Mouse (Mus musculus): ENCODE results near the gene Mdga2. TPM values are rescaled to one million over a fixed set of nuclear protein-coding genes. Genes with fewer than 3 reads are reported as not detected.

Gene Mdga2
- polyA plus RNA-seq, 1 experiment from 2014 or later = 8.3 TPM

GRCm38 (mm10) chr12:66591617-66592230 lies 630.6 kb downstream of the Mdga2 start:
- WGBS = 22% methylated on average over 1 of the region's 1 CpGs

DNA sequence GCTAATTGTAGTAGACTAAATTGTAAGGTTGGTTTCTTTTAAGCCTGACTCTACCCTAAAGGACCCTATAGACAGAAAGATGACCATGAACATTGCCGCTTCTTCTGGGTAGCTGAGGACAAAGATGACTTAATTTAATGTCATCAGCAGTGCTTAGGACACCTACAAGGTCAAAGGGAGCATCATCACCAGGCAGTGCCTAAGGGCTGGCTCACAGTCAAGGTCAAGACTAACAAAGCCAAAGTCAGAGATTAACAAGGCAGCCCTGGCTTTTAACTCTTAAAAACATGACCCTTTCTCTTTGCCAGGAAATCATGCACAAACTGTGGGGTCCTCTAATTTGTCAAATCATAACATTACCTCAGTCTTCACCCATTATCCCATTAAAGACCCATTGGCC lies 657.0 kb downstream of the Mdga2 start:
- Histone ChIP-seq H3K4me2 (no peak overlapping the region), H3K9me3 (replicated peaks) (no peaks in the 10 kb centered on the region), H3K4me3 (no peak overlapping the region), H3K9ac (no peak overlapping the region), H3K27ac (no peak overlapping the region), H3K36me3 (ENCODE audit: poor library complexity, severe bottlenecking) (no peaks in the 10 kb centered on the region), H3K4me1 (no peaks in the 10 kb centered on the region), H3K27me3 (no peaks in the 10 kb centered on the region)
- WGBS = 96% methylated on average over 1 of the region's 1 CpGs
- ATAC-seq = no peak

More at GRCm38 (mm10) chr12:66591617-66592230, 630.6 kb downstream of the Mdga2 start:
- Histone ChIP-seq H3K27ac (no peak overlapping the region), H3K27me3 (no peaks in the 10 kb centered on the region), H3K36me3 (ENCODE audit: poor library complexity, severe bottlenecking) (no peaks in the 10 kb centered on the region), H3K4me2 (no peak overlapping the region), H3K4me1 (peaks cover 7% of the 10 kb centered on the region), H3K9ac (no peak overlapping the region), H3K4me3 (no peak overlapping the region), H3K9me3 (replicated peaks) (no peaks in the 10 kb centered on the region)
- peak; percentile 65 for ATAC-seq

DNA sequence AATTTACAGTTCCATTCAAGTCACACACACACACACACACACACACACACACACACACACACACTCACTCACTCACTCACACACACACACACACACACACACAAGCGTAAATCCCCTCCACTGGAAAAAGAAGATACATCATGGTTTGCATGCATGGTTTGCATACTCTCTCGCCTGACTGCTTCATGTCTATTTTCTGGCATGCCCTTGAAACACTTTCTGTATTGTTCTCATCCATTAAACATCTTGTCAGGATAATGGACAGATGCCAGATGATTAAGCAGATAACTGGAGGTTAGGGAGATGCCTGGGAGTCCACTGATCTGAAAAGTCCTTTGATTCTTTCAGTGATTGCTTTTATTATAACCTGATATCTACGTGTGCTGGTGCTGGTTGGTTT lies 665.5 kb downstream of the Mdga2 start:
- Histone ChIP-seq H3K36me3 (ENCODE audit: poor library complexity, severe bottlenecking) (no peaks in the 10 kb centered on the region), H3K27ac (no peak overlapping the region), H3K27me3 (no peaks in the 10 kb centered on the region), H3K4me1 (no peaks in the 10 kb centered on the region), H3K9ac (no peak overlapping the region), H3K4me2 (no peak overlapping the region), H3K4me3 (no peak overlapping the region), H3K9me3 (replicated peaks) (no peaks in the 10 kb centered on the region)
- WGBS = 42% methylated on average over 3 of the region's 3 CpGs
- peak; percentile 60 for ATAC-seq

DNA sequence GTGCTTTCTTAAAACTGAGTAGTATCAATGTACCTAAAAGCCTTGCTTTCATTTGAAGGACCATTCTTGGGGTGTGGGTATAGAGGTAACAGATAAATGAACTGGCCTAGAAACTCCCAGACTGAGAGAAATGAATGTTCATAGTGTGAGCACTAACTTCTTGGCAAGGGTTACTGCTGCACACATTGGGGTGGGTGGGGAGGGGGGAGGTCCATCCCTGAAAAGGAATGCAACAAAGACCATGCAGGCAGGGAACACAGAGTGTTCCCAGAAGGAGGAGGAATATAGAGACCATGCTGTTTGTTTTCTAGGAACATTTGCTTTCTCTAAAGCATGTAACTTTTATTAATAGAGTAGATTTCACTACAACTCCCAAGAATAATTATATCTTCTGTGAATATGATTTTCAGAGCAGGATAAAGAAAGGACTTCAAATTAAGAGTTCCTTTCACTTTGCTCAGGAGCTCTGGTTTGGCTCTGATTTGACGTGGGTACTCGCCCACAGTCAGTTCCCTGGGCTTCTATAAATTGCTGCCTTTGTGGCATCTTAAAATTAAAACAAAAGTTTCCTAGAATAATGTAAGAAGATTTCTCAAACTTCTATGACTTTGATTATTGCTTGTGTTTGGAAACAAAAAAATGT lies 666.0 kb downstream of the Mdga2 start:
- Histone ChIP-seq H3K27ac (no peak overlapping the region), H3K36me3 (ENCODE audit: poor library complexity, severe bottlenecking) (no peaks in the 10 kb centered on the region), H3K4me2 (no peak overlapping the region), H3K4me3 (no peak overlapping the region), H3K4me1 (no peaks in the 10 kb centered on the region), H3K9ac (no peak overlapping the region), H3K9me3 (replicated peaks) (no peaks in the 10 kb centered on the region), H3K27me3 (no peaks in the 10 kb centered on the region)
- peak; percentile 75; the same call in 1 of the 2 replicates for ATAC-seq
- WGBS = 46% methylated on average over 2 of the region's 2 CpGs

DNA sequence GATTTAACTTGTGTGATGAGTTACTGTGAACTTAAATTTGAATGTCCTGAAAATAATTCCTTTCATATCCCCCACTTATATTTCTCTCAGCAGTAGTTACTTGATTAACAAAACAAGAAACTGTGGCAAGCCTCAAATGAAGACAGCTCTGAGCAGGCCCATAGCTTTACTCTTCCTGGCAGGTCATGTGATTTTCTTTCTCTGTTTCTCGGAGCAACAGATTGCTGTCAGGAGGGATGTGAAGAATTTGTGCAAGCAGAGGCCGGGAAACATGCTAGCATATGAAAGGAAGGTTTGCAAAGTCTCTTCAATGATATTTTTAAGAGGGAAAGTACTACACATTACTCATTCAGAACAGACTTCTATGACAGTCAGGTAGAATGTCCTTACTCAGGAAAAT lies 697.4 kb downstream of the Mdga2 start:
- no peak; the same call in 1 of the 2 replicates for ATAC-seq
- H3K27ac ChIP-seq = no peak overlapping the region
- no peaks in the 10 kb centered on the region for H3K36me3 ChIP-seq (ENCODE audit: poor library complexity, severe bottlenecking)
- WGBS = 22% methylated on average over 2 of the region's 2 CpGs
- H3K4me1 ChIP-seq = no peaks in the 10 kb centered on the region
- no peaks in the 10 kb centered on the region for H3K9me3 ChIP-seq (replicated peaks)
- H3K4me2 ChIP-seq = no peak overlapping the region
- no peak overlapping the region for H3K4me3 ChIP-seq
- H3K9ac ChIP-seq = no peak overlapping the region
- H3K27me3 ChIP-seq = no peaks in the 10 kb centered on the region

- H3K27me3 ChIP-seq = no peaks in the 10 kb centered on the region
- H3K36me3 ChIP-seq (ENCODE audit: poor library complexity, severe bottlenecking) = no peaks in the 10 kb centered on the region
- no peak for ATAC-seq
- no peak overlapping the region for H3K27ac ChIP-seq
- no peak overlapping the region for H3K4me2 ChIP-seq
- H3K9ac ChIP-seq = no peak overlapping the region
- no peaks in the 10 kb centered on the region for H3K9me3 ChIP-seq (replicated peaks)
- H3K4me1 ChIP-seq = no peaks in the 10 kb centered on the region
- WGBS = 86% methylated on average over 4 of the region's 4 CpGs
- no peak overlapping the region for H3K4me3 ChIP-seq
Observed at GRCm38 (mm10) chr12:66499258-66499657, 723.1 kb downstream of the Mdga2 start.

DNA sequence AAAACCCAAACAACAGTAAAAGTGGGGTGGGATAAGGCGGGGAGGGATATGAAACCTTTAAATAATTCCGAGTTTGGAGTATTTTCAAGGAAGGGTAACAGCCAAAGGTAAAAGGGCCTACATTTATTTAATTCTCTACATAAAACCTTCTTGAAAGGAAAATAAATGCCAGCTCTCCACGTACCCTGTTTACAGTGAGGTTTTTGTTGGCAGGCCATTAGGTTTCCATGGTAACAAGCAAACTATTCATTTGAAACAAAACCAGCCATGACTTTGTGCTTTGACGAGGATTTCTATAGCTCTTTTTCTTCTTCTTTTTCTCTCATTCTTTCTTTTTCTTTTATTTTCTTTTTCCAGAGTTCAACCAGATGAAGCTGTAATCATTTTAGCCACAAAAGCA lies 751.5 kb downstream of the Mdga2 start:
- Histone ChIP-seq H3K27ac (peak overlapping the region; percentile 60), H3K4me1 (peaks cover 20% of the 10 kb centered on the region), H3K36me3 (ENCODE audit: poor library complexity, severe bottlenecking) (no peaks in the 10 kb centered on the region), H3K9me3 (replicated peaks) (no peaks in the 10 kb centered on the region), H3K9ac (no peak overlapping the region), H3K4me3 (0 out of 2 replicates have a peak overlapping the region, but pooled peaks have one; percentile 10), H3K4me2 (peak overlapping the region; percentile 50), H3K27me3 (no peaks in the 10 kb centered on the region)
- WGBS = 10% methylated on average over 4 of the region's 4 CpGs
- ATAC-seq = peak; percentile 91

DNA sequence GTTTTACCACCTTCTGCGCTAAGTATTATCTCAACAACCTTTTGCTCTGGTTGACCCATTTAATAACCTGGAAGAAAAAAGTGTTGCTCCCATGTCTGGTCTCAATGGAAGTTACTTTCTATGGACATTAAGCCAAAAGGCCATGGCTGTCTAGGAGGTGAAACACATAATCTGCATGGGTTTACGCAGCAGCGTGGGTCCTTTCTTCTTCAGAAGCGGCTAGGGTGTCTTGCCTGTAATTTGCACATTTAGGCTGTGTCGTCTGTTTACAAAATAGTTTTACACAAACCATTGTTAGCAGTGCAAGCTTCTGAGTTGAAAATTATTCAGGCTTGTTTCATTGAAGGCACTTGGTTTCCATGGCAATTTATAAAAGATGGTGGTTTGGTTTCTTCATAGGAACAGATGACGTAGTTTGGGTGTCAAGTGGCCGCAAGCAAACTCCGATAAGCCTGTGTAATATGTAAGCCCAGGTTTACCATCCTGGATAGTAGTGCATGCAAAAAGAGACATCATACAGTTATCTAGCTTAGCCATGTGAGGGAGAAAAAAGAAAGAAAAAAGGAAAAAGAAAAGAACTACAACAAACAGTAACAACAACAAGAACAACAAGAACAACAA lies 752.0 kb downstream of the Mdga2 start:
- peaks cover 20% of the 10 kb centered on the region for H3K4me1 ChIP-seq
- peak overlapping the region; percentile 10; the same call in 1 of the 2 replicates for H3K4me3 ChIP-seq
- no peak overlapping the region for H3K9ac ChIP-seq
- 22% methylated on average over 8 of the region's 8 CpGs for WGBS
- H3K27me3 ChIP-seq = no peaks in the 10 kb centered on the region
- ATAC-seq = peak; percentile 82
- H3K27ac ChIP-seq = peak overlapping the region; percentile 60
- no peaks in the 10 kb centered on the region for H3K9me3 ChIP-seq (replicated peaks)
- H3K36me3 ChIP-seq (ENCODE audit: poor library complexity, severe bottlenecking) = no peaks in the 10 kb centered on the region
- H3K4me2 ChIP-seq = peak overlapping the region; percentile 50

DNA sequence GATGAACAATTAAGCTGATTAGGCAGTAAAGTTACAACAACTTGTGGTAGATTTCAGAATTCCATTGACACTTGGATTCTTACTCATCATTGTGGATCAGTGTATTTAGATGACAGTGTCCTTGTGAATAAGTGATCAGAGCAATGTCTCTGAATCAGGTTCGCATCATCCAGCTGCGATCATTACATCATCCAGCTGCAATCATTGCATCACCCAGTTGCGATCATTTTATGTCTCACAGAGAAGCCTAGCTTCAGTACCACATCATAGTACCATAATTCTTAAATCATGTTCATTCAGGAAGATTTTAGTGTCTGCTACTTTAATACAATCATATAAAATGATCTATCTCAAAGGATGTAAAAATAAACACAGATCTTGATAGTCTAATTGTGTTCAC lies 756.8 kb downstream of the Mdga2 start:
- no peak for ATAC-seq
- Histone ChIP-seq H3K27me3 (no peaks in the 10 kb centered on the region), H3K9me3 (replicated peaks) (no peaks in the 10 kb centered on the region), H3K4me3 (no peak overlapping the region), H3K4me2 (no peak overlapping the region), H3K9ac (no peak overlapping the region), H3K27ac (no peak overlapping the region), H3K4me1 (peaks cover 7% of the 10 kb centered on the region), H3K36me3 (ENCODE audit: poor library complexity, severe bottlenecking) (no peaks in the 10 kb centered on the region)
- WGBS = 90% methylated on average over 3 of the region's 3 CpGs

- H3K4me2 ChIP-seq = no peak overlapping the region
- H3K4me1 ChIP-seq = no peaks in the 10 kb centered on the region
- H3K36me3 ChIP-seq (ENCODE audit: poor library complexity, severe bottlenecking) = no peaks in the 10 kb centered on the region
- no peak overlapping the region for H3K27ac ChIP-seq
- no peak overlapping the region for H3K4me3 ChIP-seq
- no peaks in the 10 kb centered on the region for H3K9me3 ChIP-seq (replicated peaks)
- no peak overlapping the region for H3K9ac ChIP-seq
- ATAC-seq = peak; percentile 48; the same call in 1 of the 2 replicates
- WGBS = 69% methylated on average over 2 of the region's 2 CpGs
- no peaks in the 10 kb centered on the region for H3K27me3 ChIP-seq
Observed at GRCm38 (mm10) chr12:66443340-66443739, 779.0 kb downstream of the Mdga2 start.
